Mouse (Mus musculus) neural tube, embryonic 11.5 days (tissue): ENCODE results near the gene Slc7a7. TPM values are rescaled to one million over a fixed set of nuclear protein-coding genes. Genes with fewer than 3 reads are reported as not detected.

Experiments used
- ATAC-seq: fragments of 200-750 bp; cut with Nextera tagmentation; 2 replicates; pipeline ENCODE4 v1.8.0; 2017; ENCODE audit warnings: moderate number of reproducible peaks, mild to moderate bottlenecking, moderate TSS enrichment, moderate library complexity; ENCODE audit not compliant: insufficient read depth, low FRiP score, low TSS enrichment
- DNase-seq: peaks from one replicate; pipeline ENCODE4 v3.0.0-alpha.2; 2015; ENCODE audit warnings: low spot score
- H3K27ac ChIP-seq: fragments of 300-500 bp; sonication (generic); 2 replicates; pipeline ENCODE4 v1.5.1; 2014; ENCODE audit warnings: low read depth, mild to moderate bottlenecking, low read length
- H3K27me3 ChIP-seq: fragments of 300-500 bp; sonication (generic); 2 replicates; pipeline ENCODE4 v1.6.1; 2014; ENCODE audit warnings: mild to moderate bottlenecking, low read length, mixed read lengths; ENCODE audit not compliant: control insufficient read depth, insufficient read depth
- H3K36me3 ChIP-seq: fragments of 300-500 bp; sonication (generic); 2 replicates; pipeline ENCODE4 v1.6.1; 2014; ENCODE audit warnings: mild to moderate bottlenecking, low read length, moderate library complexity, mixed read lengths; ENCODE audit not compliant: control insufficient read depth, insufficient read depth
- H3K4me1 ChIP-seq: fragments of 300-500 bp; sonication (generic); 2 replicates; pipeline ENCODE4 v1.6.1; 2014; ENCODE audit warnings: low read length, mixed read lengths; ENCODE audit not compliant: control insufficient read depth, insufficient read depth
- H3K4me2 ChIP-seq: fragments of 300-500 bp; sonication (generic); 2 replicates; pipeline ENCODE4 v1.6.1; 2014; ENCODE audit warnings: low read depth, mild to moderate bottlenecking, moderate library complexity
- H3K4me3 ChIP-seq: fragments of 300-500 bp; sonication (generic); 2 replicates; pipeline ENCODE4 v1.5.1; 2014; ENCODE audit warnings: low read depth, low read length
- H3K9ac ChIP-seq: fragments of 300-500 bp; sonication (generic); 2 replicates; pipeline ENCODE4 v1.6.1; 2014; ENCODE audit warnings: mild to moderate bottlenecking, low read length
- H3K9me3 ChIP-seq: fragments of 300-500 bp; sonication (generic); 2 replicates; pipeline ENCODE4 v1.6.1; 2016; ENCODE audit warnings: low read length; ENCODE audit not compliant: control insufficient read depth
- WGBS: fragments of 180-500 bp; shearing (Covaris S2); extraction: QIAGEN DNeasy Blood & Tissue Kit; methylation state at CpG from one replicate; pipeline ENCODE4 v1.1.7; 2014; 5-methylcytosine and 5-hydroxymethylcytosine counted together
- polyA plus RNA-seq: library from polyadenylated mRNA; unstranded; fragments of >200 nt; fragmentation: Nextera tagmentation; extraction: Ambion mirVana; gene quantifications from 2 replicates; pipeline ENCODE4 v1.2.1, GENCODE M21; 2014

The Slc7a7 gene
- polyA plus RNA-seq, 1 experiment from 2014 or later = 4.8 TPM

DNA sequence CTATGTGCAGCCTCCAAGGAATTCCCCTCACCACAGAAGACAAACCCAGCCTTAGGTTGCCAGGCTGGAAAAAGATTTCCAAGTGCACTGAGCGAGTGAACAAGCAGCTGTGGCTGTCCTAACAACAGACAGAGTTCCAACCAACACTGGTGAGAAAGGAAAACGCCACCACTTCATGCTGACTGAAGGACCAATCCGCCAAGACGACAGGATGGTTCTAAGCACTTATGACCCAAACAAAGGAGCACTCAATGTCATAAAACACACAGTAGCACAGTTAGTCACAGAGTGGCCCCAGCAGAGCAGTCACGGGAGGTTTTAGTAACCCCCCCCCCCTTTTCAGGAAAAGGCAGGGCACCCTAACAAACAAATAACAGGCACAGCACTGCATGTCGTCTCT lies 26.7 kb downstream of the Slc7a7 start:
- H3K27ac ChIP-seq = no peak overlapping the region
- no peak overlapping the region for H3K4me2 ChIP-seq
- no peaks in the 10 kb centered on the region for H3K36me3 ChIP-seq
- no peak for ATAC-seq
- H3K4me1 ChIP-seq = no peaks in the 10 kb centered on the region
- WGBS = 46% methylated on average over 6 of the region's 6 CpGs
- no peaks in the 10 kb centered on the region for H3K9me3 ChIP-seq
- H3K9ac ChIP-seq = no peak overlapping the region
- no peaks in the 10 kb centered on the region for H3K27me3 ChIP-seq
- no peak for DNase-seq
- no peak overlapping the region for H3K4me3 ChIP-seq

DNA sequence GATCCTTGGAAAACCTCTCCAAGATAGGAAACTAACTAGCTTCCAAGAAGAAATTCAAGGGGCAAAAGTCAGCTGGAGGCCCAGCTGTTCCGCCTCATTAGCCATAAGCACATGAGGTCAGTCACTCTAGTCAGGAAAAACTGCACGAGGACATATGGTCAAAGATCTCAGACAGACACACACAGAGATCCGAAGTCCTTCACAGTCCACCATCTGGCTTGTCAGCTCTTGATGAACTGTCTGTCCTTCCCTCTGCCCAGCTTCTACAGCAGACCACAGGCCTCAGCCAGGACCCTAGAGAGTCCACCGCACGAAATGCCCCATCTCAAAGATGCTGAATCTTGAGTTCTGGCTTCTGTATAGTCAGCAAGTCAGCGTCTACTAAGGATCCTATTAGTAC lies 30.0 kb downstream of the Slc7a7 start:
- H3K4me2 ChIP-seq = no peak overlapping the region
- no peak for DNase-seq
- 42% methylated on average over 6 of the region's 6 CpGs for WGBS
- H3K9me3 ChIP-seq = no peaks in the 10 kb centered on the region
- H3K9ac ChIP-seq = no peak overlapping the region
- H3K27me3 ChIP-seq = no peaks in the 10 kb centered on the region
- no peaks in the 10 kb centered on the region for H3K36me3 ChIP-seq
- H3K4me3 ChIP-seq = no peak overlapping the region
- ATAC-seq = no peak
- 0 out of 2 replicates have a peak, but pooled peaks cover 3% of the 10 kb centered on the region for H3K4me1 ChIP-seq
- no peak overlapping the region for H3K27ac ChIP-seq

DNA sequence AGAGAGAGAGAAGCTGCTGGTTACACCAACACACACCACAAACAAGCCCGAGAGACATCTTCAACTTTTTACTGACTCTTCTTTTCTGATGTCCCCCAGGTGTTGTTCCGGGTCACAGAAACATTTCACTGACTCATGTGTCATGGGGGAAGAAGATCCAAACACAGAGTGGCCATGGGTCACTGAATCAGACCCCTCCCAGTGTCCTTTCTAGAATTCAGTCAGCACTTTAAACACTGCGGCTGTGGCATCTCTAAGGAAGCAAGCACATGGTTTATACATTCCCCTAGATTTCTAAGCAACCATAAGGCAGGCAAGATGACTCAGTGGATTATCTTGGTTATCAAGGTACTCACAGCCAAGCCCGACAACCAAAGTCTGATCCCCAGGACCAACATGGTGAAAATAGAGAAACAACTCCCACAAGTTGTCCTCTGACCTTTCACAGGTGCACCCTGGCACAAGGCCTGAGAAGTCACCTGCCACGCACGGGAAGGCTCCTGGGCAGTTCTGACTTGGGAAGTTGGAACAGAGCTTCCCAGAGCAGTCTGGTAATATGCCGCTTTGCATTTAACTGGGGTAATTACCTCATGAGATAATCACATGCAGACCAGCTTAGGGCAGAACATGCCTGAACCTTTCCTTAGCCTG lies 31.5 kb downstream of the Slc7a7 start:
- Histone ChIP-seq H3K9me3 (no peaks in the 10 kb centered on the region), H3K27ac (no peak overlapping the region), H3K36me3 (no peaks in the 10 kb centered on the region), H3K4me2 (no peak overlapping the region), H3K27me3 (no peaks in the 10 kb centered on the region), H3K4me3 (no peak overlapping the region), H3K9ac (no peak overlapping the region), H3K4me1 (0 out of 2 replicates have a peak, but pooled peaks cover 4% of the 10 kb centered on the region)
- WGBS = 79% methylated on average over 7 of the region's 7 CpGs
- DNase-seq (no peak), ATAC-seq (no peak)

DNA sequence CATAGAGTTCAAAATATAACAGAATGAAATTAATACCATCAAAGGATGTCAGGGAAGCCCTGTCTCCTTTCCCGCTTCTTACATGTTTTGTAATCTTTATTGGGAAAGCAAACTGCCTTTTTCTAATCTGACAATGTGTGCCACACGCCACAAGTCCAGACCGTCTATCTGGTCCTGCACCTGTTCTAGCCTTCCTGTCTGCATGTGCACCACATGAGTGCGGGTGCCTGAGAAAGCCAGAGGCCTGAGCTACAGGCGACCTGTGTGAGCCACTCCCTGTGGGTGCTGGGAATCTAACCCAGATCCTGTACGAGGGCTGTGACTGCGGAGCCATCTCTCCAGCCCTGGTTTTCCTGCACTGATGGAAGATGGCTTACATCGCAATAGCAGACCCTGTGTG lies 33.2 kb downstream of the Slc7a7 start:
- 0 out of 2 replicates have a peak, but pooled peaks cover 4% of the 10 kb centered on the region for H3K4me1 ChIP-seq
- no peak overlapping the region for H3K4me3 ChIP-seq
- no peak for ATAC-seq
- 92% methylated on average over 8 of the region's 8 CpGs for whole genome bisulfite sequencing
- H3K9ac ChIP-seq = no peak overlapping the region
- no peak overlapping the region for H3K4me2 ChIP-seq
- H3K27me3 ChIP-seq = no peaks in the 10 kb centered on the region
- H3K27ac ChIP-seq = no peak overlapping the region
- H3K36me3 ChIP-seq = no peaks in the 10 kb centered on the region
- no peaks in the 10 kb centered on the region for H3K9me3 ChIP-seq
- DNase-seq = no peak

DNA sequence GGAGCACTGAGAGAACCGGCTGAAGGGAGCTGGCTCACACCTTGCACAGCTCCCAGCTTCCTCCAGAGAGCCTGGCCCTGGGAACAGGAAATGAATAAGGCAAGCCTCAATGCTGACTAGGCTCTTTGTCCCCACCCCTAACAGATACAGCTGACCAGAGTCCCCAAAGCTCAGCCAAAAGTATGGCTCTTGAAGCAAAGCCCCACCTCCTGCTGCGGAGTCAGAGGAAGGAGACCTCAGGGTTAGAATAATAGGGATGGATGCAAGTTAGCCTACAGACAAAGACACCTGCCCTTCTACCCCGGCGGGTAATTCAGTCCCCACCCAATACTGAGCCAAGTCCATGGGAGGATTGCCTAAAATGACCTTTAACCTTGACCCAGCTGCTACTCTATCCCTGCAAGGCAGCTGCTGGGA lies 34.2 kb downstream of the Slc7a7 start:
- H3K4me2 ChIP-seq = no peak overlapping the region
- 0 out of 2 replicates have a peak, but pooled peaks cover 4% of the 10 kb centered on the region for H3K4me1 ChIP-seq
- H3K9me3 ChIP-seq = no peaks in the 10 kb centered on the region
- no peaks in the 10 kb centered on the region for H3K36me3 ChIP-seq
- no peak for ATAC-seq
- WGBS = 66% methylated on average over 4 of the region's 4 CpGs
- no peak overlapping the region for H3K27ac ChIP-seq
- no peak for DNase-seq
- no peaks in the 10 kb centered on the region for H3K27me3 ChIP-seq
- no peak overlapping the region for H3K4me3 ChIP-seq
- no peak overlapping the region for H3K9ac ChIP-seq

DNA sequence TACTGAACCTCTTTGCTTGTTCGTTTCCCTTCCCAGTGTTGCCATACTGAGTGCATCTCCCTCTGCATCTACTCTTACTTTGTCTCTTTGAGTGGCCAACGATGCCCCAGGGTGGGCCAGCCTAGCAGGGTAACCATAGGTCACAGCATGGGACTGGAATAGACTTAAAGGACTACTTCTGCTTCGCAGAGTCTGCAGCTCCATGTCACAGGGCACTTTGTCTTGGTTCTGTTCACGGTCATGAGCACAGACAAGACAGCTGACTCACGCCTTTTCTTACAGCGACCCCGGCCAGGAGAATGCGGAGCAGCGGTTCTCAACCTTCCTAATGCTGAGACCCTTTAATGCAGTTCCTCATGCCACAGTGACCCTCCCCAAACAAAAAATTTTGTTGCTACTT lies 34.9 kb downstream of the Slc7a7 start:
- H3K4me3 ChIP-seq = no peak overlapping the region
- ATAC-seq = no peak
- H3K27me3 ChIP-seq = no peaks in the 10 kb centered on the region
- no peak overlapping the region for H3K9ac ChIP-seq
- 0 out of 2 replicates have a peak, but pooled peaks cover 4% of the 10 kb centered on the region for H3K4me1 ChIP-seq
- H3K27ac ChIP-seq = no peak overlapping the region
- no peaks in the 10 kb centered on the region for H3K9me3 ChIP-seq
- DNase-seq = no peak
- 58% methylated on average over 9 of the region's 9 CpGs for WGBS
- H3K4me2 ChIP-seq = no peak overlapping the region
- no peaks in the 10 kb centered on the region for H3K36me3 ChIP-seq

DNA sequence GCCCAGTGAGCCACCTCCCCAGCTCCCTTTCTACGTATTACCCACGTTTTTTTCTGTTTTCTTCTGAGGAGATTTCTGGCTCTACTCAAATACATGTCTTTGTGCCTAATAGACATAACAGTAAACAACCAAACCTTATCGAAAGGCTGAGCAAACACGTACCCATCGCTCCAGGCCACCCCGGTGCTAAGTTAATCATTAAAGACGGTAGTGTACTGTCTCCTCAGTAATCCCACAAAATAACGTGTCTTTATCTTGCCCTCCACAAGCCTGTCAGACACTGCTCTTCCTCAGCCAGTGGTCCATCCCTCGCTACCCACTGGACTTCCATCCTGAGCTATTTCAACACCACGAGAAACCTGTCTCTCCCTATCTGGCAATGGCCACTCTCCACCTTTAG lies 35.8 kb downstream of the Slc7a7 start:
- no peak for ATAC-seq
- no peak for DNase-seq
- no peaks in the 10 kb centered on the region for H3K9me3 ChIP-seq
- no peak overlapping the region for H3K4me3 ChIP-seq
- no peaks in the 10 kb centered on the region for H3K36me3 ChIP-seq
- no peak overlapping the region for H3K9ac ChIP-seq
- H3K4me1 ChIP-seq = 0 out of 2 replicates have a peak, but pooled peaks cover 4% of the 10 kb centered on the region
- no peak overlapping the region for H3K27ac ChIP-seq
- H3K4me2 ChIP-seq = no peak overlapping the region
- no peaks in the 10 kb centered on the region for H3K27me3 ChIP-seq
- WGBS = 80% methylated on average over 10 of the region's 10 CpGs

DNA sequence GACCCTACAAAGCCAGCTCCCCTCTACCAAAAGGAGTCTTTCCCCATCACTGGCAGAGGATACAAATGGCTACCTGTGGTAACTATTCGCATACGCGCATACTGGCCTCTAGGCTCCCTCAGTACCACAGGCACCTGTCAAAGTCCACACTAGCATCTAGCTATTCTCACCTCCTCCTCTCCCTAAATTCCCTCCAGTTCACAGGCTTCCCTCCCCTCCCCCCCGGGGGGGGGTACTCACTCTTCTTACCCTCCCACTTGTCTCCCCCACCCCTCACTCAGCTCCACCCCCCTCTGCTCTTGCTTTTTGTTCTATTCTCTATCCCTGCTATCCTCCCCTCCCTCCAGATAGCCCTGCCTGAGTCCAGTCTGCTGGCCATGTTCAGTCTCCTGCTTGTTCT lies 37.0 kb downstream of the Slc7a7 start:
- Histone ChIP-seq H3K27me3 (no peaks in the 10 kb centered on the region), H3K4me1 (0 out of 2 replicates have a peak, but pooled peaks cover 4% of the 10 kb centered on the region), H3K4me2 (no peak overlapping the region), H3K27ac (no peak overlapping the region), H3K9ac (no peak overlapping the region), H3K9me3 (no peaks in the 10 kb centered on the region), H3K36me3 (no peaks in the 10 kb centered on the region), H3K4me3 (no peak overlapping the region)
- DNase-seq (no peak), ATAC-seq (no peak)
- 69% methylated on average over 4 of the region's 4 CpGs for WGBS

DNA sequence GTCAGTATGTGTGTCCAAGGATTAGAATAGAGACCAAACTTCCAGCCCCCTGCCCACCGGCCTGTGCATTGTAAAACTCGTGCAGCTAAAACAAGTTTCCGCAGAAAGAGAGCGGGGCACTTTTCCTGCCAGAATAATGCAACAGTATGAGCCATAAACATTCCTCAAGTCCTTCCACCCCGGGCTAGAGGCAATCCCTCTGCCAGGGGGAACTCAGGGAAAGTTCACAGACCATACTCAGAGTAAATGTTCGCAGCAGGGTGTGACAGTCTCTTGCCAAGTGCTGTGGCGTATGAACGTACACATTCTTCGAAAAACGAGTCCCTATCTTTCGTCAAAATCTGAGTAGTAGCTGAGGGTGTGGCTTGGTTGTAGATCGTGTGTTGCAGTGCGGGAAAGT lies 38.0 kb downstream of the Slc7a7 start:
- Histone ChIP-seq H3K4me2 (no peak overlapping the region), H3K9me3 (no peaks in the 10 kb centered on the region), H3K4me3 (no peak overlapping the region), H3K9ac (no peak overlapping the region), H3K27ac (no peak overlapping the region), H3K27me3 (no peaks in the 10 kb centered on the region), H3K36me3 (no peaks in the 10 kb centered on the region), H3K4me1 (0 out of 2 replicates have a peak, but pooled peaks cover 4% of the 10 kb centered on the region)
- 72% methylated on average over 13 of the region's 13 CpGs for WGBS
- ATAC-seq = no peak
- no peak for DNase-seq
